Mouse (Mus musculus): ENCODE measurements around the gene Irs1. TPM values are rescaled to one million over a fixed set of nuclear protein-coding genes. Genes with fewer than 3 reads are reported as not detected.

The Irs1 gene
- polyA plus RNA-seq, 1 experiment from 2014 or later: 9.3 TPM

- 0 out of 2 replicates have a peak, but pooled peaks cover 10% of the 10 kb centered on the region for H3K4me1 ChIP-seq (replicated peaks)
- H3K9me3 ChIP-seq: no peaks in the 10 kb centered on the region
- no peak overlapping the region for H3K27ac ChIP-seq
- DNase-seq (ENCODE audit: low spot score): no peak
- H3K4me3 ChIP-seq: no peak overlapping the region
- H3K36me3 ChIP-seq: no peaks in the 10 kb centered on the region
- 88% methylated on average over 5 of the region's 5 CpGs for WGBS
- no peaks in the 10 kb centered on the region for H3K27me3 ChIP-seq (ENCODE audit: insufficient read depth, poor library complexity, severe bottlenecking)
Measured at GRCm38 (mm10) chr1:82261638-82262037, 29.6 kb downstream of the Irs1 start.

GRCm38 (mm10) chr1:82261053-82261618 lies 30.1 kb downstream of the Irs1 start:
- Histone ChIP-seq H3K27me3 (ENCODE audit: insufficient read depth, poor library complexity, severe bottlenecking) (no peaks in the 10 kb centered on the region), H3K36me3 (no peaks in the 10 kb centered on the region), H3K27ac (no peak overlapping the region), H3K4me3 (no peak overlapping the region), H3K4me1 (replicated peaks) (0 out of 2 replicates have a peak, but pooled peaks cover 10% of the 10 kb centered on the region), H3K9me3 (no peaks in the 10 kb centered on the region)
- 74% methylated on average over 9 of the region's 9 CpGs for WGBS
- DNase-seq (ENCODE audit: low spot score): peak; percentile 7

- H3K4me1 ChIP-seq (replicated peaks): 0 out of 2 replicates have a peak, but pooled peaks cover 10% of the 10 kb centered on the region
- H3K27ac ChIP-seq: no peak overlapping the region
- no peak overlapping the region for H3K4me3 ChIP-seq
- no peaks in the 10 kb centered on the region for H3K9me3 ChIP-seq
- 83% methylated on average over 3 of the region's 3 CpGs for WGBS
- H3K27me3 ChIP-seq (ENCODE audit: insufficient read depth, poor library complexity, severe bottlenecking): no peaks in the 10 kb centered on the region
- no peak for DNase-seq (ENCODE audit: low spot score)
- peaks cover 3% of the 10 kb centered on the region; the same call in 1 of the 2 replicates for H3K36me3 ChIP-seq
Measured at GRCm38 (mm10) chr1:82260055-82260454, 31.2 kb downstream of the Irs1 start.

GRCm38 (mm10) chr1:82258331-82258730 lies 32.9 kb downstream of the Irs1 start:
- Histone ChIP-seq H3K4me1 (replicated peaks) (0 out of 2 replicates have a peak, but pooled peaks cover 10% of the 10 kb centered on the region), H3K9me3 (no peaks in the 10 kb centered on the region), H3K4me3 (no peak overlapping the region), H3K27ac (no peak overlapping the region), H3K27me3 (ENCODE audit: insufficient read depth, poor library complexity, severe bottlenecking) (no peaks in the 10 kb centered on the region), H3K36me3 (peaks cover 7% of the 10 kb centered on the region; the same call in 1 of the 2 replicates)
- 70% methylated on average over 7 of the region's 7 CpGs for WGBS
- no peak for DNase-seq (ENCODE audit: low spot score)

GRCm38 (mm10) chr1:82257457-82257856 lies 33.8 kb downstream of the Irs1 start:
- H3K4me3 ChIP-seq: no peak overlapping the region
- peaks cover 7% of the 10 kb centered on the region; the same call in 1 of the 2 replicates for H3K36me3 ChIP-seq
- no peaks in the 10 kb centered on the region for H3K27me3 ChIP-seq (ENCODE audit: insufficient read depth, poor library complexity, severe bottlenecking)
- 0 out of 2 replicates have a peak, but pooled peaks cover 10% of the 10 kb centered on the region for H3K4me1 ChIP-seq (replicated peaks)
- WGBS: 80% methylated on average over 5 of the region's 5 CpGs
- H3K27ac ChIP-seq: no peak overlapping the region
- DNase-seq (ENCODE audit: low spot score): no peak
- H3K9me3 ChIP-seq: no peaks in the 10 kb centered on the region

GRCm38 (mm10) chr1:82253789-82254445 lies 37.3 kb downstream of the Irs1 start:
- Histone ChIP-seq H3K27ac (no peak overlapping the region), H3K27me3 (ENCODE audit: insufficient read depth, poor library complexity, severe bottlenecking) (no peaks in the 10 kb centered on the region), H3K36me3 (peaks cover 7% of the 10 kb centered on the region; the same call in 1 of the 2 replicates), H3K9me3 (no peaks in the 10 kb centered on the region), H3K4me3 (no peak overlapping the region), H3K4me1 (replicated peaks) (0 out of 2 replicates have a peak, but pooled peaks cover 5% of the 10 kb centered on the region)
- DNase-seq (ENCODE audit: low spot score): no peak
- WGBS: 82% methylated on average over 9 of the region's 9 CpGs

GRCm38 (mm10) chr1:82247221-82247951 lies 43.8 kb downstream of the Irs1 start:
- no peaks in the 10 kb centered on the region for H3K9me3 ChIP-seq
- H3K27me3 ChIP-seq (ENCODE audit: insufficient read depth, poor library complexity, severe bottlenecking): no peaks in the 10 kb centered on the region
- no peak overlapping the region for H3K27ac ChIP-seq
- WGBS: 45% methylated on average over 10 of the region's 10 CpGs
- H3K36me3 ChIP-seq: 0 out of 2 replicates have a peak, but pooled peaks cover 10% of the 10 kb centered on the region
- H3K4me1 ChIP-seq (replicated peaks): peaks cover 8% of the 10 kb centered on the region
- peak; percentile 7 for DNase-seq (ENCODE audit: low spot score)
- no peak overlapping the region for H3K4me3 ChIP-seq

GRCm38 (mm10) chr1:82245002-82245401 lies 46.2 kb downstream of the Irs1 start:
- 87% methylated on average over 5 of the region's 5 CpGs for WGBS
- H3K27me3 ChIP-seq (ENCODE audit: insufficient read depth, poor library complexity, severe bottlenecking): no peaks in the 10 kb centered on the region
- no peak for DNase-seq (ENCODE audit: low spot score)
- H3K9me3 ChIP-seq: no peaks in the 10 kb centered on the region
- no peak overlapping the region for H3K4me3 ChIP-seq
- no peak overlapping the region for H3K27ac ChIP-seq
- H3K36me3 ChIP-seq: 0 out of 2 replicates have a peak, but pooled peaks cover 10% of the 10 kb centered on the region
- H3K4me1 ChIP-seq (replicated peaks): peaks cover 8% of the 10 kb centered on the region

GRCm38 (mm10) chr1:82243260-82243825 lies 47.9 kb downstream of the Irs1 start:
- Histone ChIP-seq H3K36me3 (0 out of 2 replicates have a peak, but pooled peaks cover 10% of the 10 kb centered on the region), H3K27me3 (ENCODE audit: insufficient read depth, poor library complexity, severe bottlenecking) (no peaks in the 10 kb centered on the region), H3K4me1 (replicated peaks) (peaks cover 8% of the 10 kb centered on the region), H3K27ac (no peak overlapping the region), H3K9me3 (no peaks in the 10 kb centered on the region), H3K4me3 (no peak overlapping the region)
- DNase-seq (ENCODE audit: low spot score): no peak
- WGBS: 89% methylated on average over 6 of the region's 6 CpGs

GRCm38 (mm10) chr1:82239409-82240201 lies 51.6 kb downstream of the Irs1 start:
- Histone ChIP-seq H3K9me3 (no peaks in the 10 kb centered on the region), H3K36me3 (peaks cover 17% of the 10 kb centered on the region), H3K27me3 (ENCODE audit: insufficient read depth, poor library complexity, severe bottlenecking) (no peaks in the 10 kb centered on the region), H3K4me1 (replicated peaks) (peaks cover 3% of the 10 kb centered on the region; the same call in 1 of the 2 replicates), H3K27ac (no peak overlapping the region), H3K4me3 (no peak overlapping the region)
- no peak for DNase-seq (ENCODE audit: low spot score)
- 94% methylated on average over 3 of the region's 3 CpGs for WGBS

- Histone ChIP-seq H3K4me1 (replicated peaks) (peaks cover 3% of the 10 kb centered on the region; the same call in 1 of the 2 replicates), H3K9me3 (no peaks in the 10 kb centered on the region), H3K36me3 (peaks cover 24% of the 10 kb centered on the region), H3K27ac (no peak overlapping the region), H3K27me3 (ENCODE audit: insufficient read depth, poor library complexity, severe bottlenecking) (no peaks in the 10 kb centered on the region), H3K4me3 (no peak overlapping the region)
- DNase-seq (ENCODE audit: low spot score): no peak
- WGBS: 90% methylated on average over 4 of the region's 4 CpGs
Measured at GRCm38 (mm10) chr1:82238245-82238644, 53.0 kb downstream of the Irs1 start.
